Mouse (Mus musculus): ENCODE results near the gene Taco1. TPM values are rescaled to one million over a fixed set of nuclear protein-coding genes. Genes with fewer than 3 reads are reported as not detected.

The Taco1 gene
- total RNA-seq (2023): 3.5 and 4.1 TPM in 2 replicates

DNA sequence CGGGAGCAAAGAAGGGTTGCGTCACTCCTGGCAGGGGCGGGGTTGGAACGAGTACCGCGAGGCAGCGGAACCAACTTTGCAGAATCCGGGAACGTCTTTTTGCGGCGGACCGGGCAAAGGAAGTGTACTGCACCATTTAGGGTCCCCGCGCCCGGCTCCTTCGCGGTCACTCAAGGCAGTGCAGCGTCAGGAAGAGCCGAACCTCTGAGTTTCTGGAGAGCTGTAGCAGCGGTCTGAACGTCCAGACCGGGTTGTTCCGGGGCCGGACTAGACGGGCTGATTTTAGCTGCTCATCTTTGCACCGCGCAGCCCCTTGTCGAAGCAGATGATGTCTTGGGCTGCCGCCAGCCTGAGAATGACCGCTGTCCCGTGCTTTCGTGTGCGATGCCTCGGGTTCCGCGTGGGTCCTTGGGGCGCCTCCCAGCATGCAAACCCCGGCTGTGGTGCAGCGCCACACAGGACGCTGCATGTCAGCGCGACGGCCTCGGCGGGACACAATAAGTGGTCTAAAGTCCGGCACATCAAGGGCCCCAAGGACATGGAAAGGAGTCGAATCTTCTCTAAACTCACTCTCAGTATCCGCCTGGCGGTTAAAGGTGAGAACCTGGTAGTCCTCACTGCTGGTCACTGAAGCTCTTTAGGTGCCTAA is at the start of gene Taco1:
Gene Taco1 (plus strand): TSS at position 139 of the 649 bp plus-strand sequence.

DNA sequence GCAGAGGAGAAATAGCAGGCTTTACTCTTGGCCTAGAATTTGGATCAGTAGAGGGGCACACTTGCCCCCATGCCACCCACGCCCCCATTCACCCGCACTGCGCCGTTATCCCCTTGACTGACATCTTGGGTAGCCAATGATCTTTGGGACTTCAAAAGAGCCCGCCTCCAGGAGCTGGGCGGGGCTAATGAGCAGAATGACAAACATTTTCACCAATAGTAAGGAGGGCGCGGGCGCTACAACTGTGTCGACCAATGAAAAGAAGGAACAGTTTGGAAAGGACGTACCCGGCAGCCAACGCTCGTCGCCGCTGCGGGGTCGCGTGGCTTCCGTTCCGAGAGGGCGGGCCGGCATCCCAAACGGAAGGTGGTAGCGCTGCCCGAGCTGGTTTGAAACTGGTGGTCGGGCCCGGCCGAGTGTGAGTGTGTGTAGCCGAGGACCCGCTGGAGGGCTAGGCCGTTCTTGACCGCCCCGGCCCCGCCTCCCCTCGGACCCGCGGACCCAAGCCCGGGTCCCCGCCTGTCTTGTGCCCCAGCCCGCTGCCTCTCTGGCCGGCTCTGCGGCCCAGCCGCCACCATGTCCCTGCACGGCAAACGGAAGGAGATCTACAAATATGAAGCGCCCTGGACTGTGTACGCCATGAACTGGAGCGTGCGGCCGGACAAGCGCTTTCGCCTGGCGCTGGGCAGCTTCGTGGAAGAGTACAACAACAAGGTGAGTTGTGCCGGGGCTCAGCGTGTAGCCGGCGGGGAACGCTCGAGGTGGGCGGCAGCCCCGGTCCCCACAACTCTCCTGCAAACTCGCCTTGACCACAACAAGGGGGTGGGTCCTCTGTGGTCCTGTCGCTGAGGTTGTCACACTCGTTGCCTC is 29.1 kb upstream of the Taco1 start, which contains the start of gene Dcaf7:
Gene Dcaf7 (plus strand): TSS at position 325 of the 870 bp plus-strand sequence.

DNA sequence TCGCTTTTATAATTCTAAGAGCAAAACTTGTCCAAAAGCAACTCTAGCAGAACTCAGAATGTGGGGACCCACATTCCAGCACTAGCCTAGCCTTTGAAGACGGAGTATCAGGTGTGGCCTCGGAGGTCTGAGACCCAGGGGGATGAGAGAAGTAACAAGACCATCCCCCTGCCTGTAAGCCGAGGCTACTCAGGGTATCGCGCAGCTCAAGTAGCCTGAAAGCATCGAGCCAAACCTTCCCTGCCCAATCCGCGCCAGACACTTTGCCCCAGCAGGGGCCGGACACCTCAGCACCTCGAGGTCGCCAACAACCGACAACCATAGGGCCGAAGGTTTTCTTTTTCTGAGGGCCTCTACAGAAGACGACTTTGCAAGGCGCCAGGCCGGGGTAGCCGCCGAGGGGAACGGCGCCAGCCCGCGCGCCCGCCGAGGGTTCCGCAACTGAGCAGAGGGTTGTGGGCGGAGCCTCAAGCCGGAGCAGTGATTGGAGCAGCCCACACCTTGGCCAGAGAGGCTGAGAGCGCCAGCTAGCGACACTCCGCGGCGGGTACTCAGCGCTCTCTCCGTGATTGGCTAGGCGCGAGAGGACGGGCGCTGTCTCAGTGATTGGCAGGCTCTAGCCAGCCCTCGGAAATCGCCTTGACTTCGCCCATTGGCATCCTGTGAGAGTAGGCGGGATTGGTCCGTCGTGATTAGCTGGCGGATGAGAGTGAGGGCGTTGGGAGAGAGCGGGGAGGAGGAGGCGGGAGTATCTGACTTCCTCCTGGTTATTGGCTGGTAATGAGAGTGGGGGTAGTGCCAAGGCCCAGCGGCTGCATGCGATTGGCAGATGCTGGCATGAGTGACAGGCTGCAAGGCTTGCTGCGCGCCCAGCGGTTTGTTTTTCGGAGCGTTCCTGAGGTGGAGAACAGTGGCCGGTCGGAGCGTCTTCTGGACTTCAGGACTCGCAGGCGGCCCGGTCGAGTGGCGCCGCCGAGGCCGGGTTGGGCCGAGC is 18.1 kb downstream of the Taco1 start, which contains the start of gene Map3k3:
Gene Map3k3 (plus strand): TSS at position 906 of the 994 bp plus-strand sequence.

Other genes starting within 250 kb of the Taco1 start
- gene Cyb561, start 112.7 kb upstream of the Taco1 start, total RNA-seq (2023): 0.20 TPM in 1 of 2 replicates, not detected in the other
- gene Ace, start 98.1 kb upstream of the Taco1 start, total RNA-seq (2023): 0.73 and 2.0 TPM in 2 replicates
- not detected in 2 replicates for gene Ace3, start 71.4 kb upstream of the Taco1 start, total RNA-seq (2023)
- not detected in 2 replicates for gene Kcnh6, start 57.9 kb upstream of the Taco1 start, total RNA-seq (2023)
- gene Dcaf7, start 29.2 kb upstream of the Taco1 start, total RNA-seq (2023): 43.3 and 48.1 TPM in 2 replicates
- gene Map3k3, start 18.6 kb downstream of the Taco1 start, total RNA-seq (2023): 193 and 212 TPM in 2 replicates
- gene Gm10840, start 94.8 kb downstream of the Taco1 start, total RNA-seq (2023): 2.3 and 4.2 TPM in 2 replicates
- gene Limd2, start 94.8 kb downstream of the Taco1 start, total RNA-seq (2023): 392 and 416 TPM in 2 replicates
- 19.7 and 23.4 TPM in 2 replicates for gene Strada, start 136.1 kb downstream of the Taco1 start, total RNA-seq (2023)
- 22.5 and 24.8 TPM in 2 replicates for gene Ccdc47, start 150.3 kb downstream of the Taco1 start, total RNA-seq (2023)
- 35.1 and 40.9 TPM in 2 replicates for gene Ddx42, start 150.9 kb downstream of the Taco1 start, total RNA-seq (2023)
- 11.2 and 27.4 TPM in 2 replicates for gene Ftsj3, start 190.0 kb downstream of the Taco1 start, total RNA-seq (2023)
- gene Psmc5, start 190.1 kb downstream of the Taco1 start, total RNA-seq (2023): 26.6 and 32.7 TPM in 2 replicates
- gene Smarcd2, start 206.9 kb downstream of the Taco1 start, total RNA-seq (2023): 74.7 and 86.4 TPM in 2 replicates
- 0.16 TPM in 1 of 2 replicates, not detected in the other for gene Tcam1, start 210.6 kb downstream of the Taco1 start, total RNA-seq (2023)
- not detected in 2 replicates for gene Gh, start 235.8 kb downstream of the Taco1 start, total RNA-seq (2023)
- 3.8 and 15.6 TPM in 2 replicates for gene Cd79b, start 248.7 kb downstream of the Taco1 start, total RNA-seq (2023)

Data from neutrophil, adult 65 days (primary cell).